Mouse (Mus musculus) CD8-positive naive resting alpha-beta T cell, adult 2 months (primary cell): ENCODE results near the gene Kcnma1.

Source experiments
- DNase-seq, 2 experiments: peaks; one replicate each; pipeline ENCODE4 v3.0.0; 2022; ENCODE audit warnings: low read depth in 2 of 2, low spot score in 2 of 2

The Kcnma1 gene

GRCm38 (mm10) chr14:23618081-23618480 lies 396.2 kb downstream of the Kcnma1 start:
- DNase-seq, result no peak

- no peak for DNase-seq
Observed at GRCm38 (mm10) chr14:23610054-23610453, 404.2 kb downstream of the Kcnma1 start.

GRCm38 (mm10) chr14:23605740-23606139 lies 408.6 kb downstream of the Kcnma1 start:
- no peak for DNase-seq

GRCm38 (mm10) chr14:23602937-23603336 lies 411.4 kb downstream of the Kcnma1 start:
- DNase-seq, result no peak

- DNase-seq, result no peak
Observed at GRCm38 (mm10) chr14:23602054-23602453, 412.2 kb downstream of the Kcnma1 start.

GRCm38 (mm10) chr14:23594629-23595028 lies 419.7 kb downstream of the Kcnma1 start:
- DNase-seq, result no peak

- no peak for DNase-seq
Observed at GRCm38 (mm10) chr14:23592826-23593447, 421.4 kb downstream of the Kcnma1 start.

GRCm38 (mm10) chr14:23589744-23590481 lies 424.4 kb downstream of the Kcnma1 start:
- DNase-seq, result no peak

GRCm38 (mm10) chr14:23587451-23587850 lies 426.8 kb downstream of the Kcnma1 start:
- DNase-seq, result no peak

- no peak for DNase-seq
Observed at GRCm38 (mm10) chr14:23583235-23583634, 431.1 kb downstream of the Kcnma1 start.

- no peak for DNase-seq
Observed at GRCm38 (mm10) chr14:23581282-23581681, 433.0 kb downstream of the Kcnma1 start.

GRCm38 (mm10) chr14:23575951-23576350 lies 438.3 kb downstream of the Kcnma1 start:
- DNase-seq, result no peak

- DNase-seq, result no peak
Observed at GRCm38 (mm10) chr14:23574136-23574535, 440.2 kb downstream of the Kcnma1 start.

GRCm38 (mm10) chr14:23573385-23573784 lies 440.9 kb downstream of the Kcnma1 start:
- no peak for DNase-seq

- no peak for DNase-seq
Observed at GRCm38 (mm10) chr14:23572778-23573177, 441.5 kb downstream of the Kcnma1 start.

GRCm38 (mm10) chr14:23570251-23570650 lies 444.0 kb downstream of the Kcnma1 start:
- no peak for DNase-seq

- no peak for DNase-seq
Observed at GRCm38 (mm10) chr14:23565931-23566330, 448.4 kb downstream of the Kcnma1 start.

GRCm38 (mm10) chr14:23564474-23564873 lies 449.8 kb downstream of the Kcnma1 start:
- DNase-seq, result no peak

GRCm38 (mm10) chr14:23563180-23563579 lies 451.1 kb downstream of the Kcnma1 start:
- DNase-seq, result no peak

GRCm38 (mm10) chr14:23555647-23556046 lies 458.6 kb downstream of the Kcnma1 start:
- no peak for DNase-seq

- no peak for DNase-seq
Observed at GRCm38 (mm10) chr14:23552252-23552974, 461.9 kb downstream of the Kcnma1 start.

GRCm38 (mm10) chr14:23550467-23550866 lies 463.8 kb downstream of the Kcnma1 start:
- DNase-seq, result no peak
